ENCODE assay signal across 23 mouse cellular contexts in the genomic region with DNA sequence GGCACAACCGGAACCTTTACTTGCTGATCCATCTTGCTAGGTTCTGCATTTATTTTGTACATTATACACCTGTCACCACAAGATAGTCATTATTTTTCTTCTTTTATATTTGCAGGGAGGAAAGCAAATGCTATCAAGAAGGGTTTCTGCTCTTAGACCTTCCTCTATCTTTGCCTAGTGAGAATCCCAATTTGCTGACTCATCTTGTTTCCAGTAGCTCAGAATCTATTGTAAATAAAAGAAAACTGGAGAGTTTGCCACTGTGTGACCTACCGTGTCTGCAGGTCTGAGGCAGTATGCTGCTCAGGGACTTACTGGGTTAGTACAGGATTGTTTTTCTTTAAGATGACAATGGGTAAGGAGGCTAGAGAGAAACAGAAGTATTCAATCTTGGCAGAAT. TPM values are rescaled to one million over a fixed set of nuclear protein-coding genes. Genes with fewer than 3 reads are reported as not detected.
A peak's percentile ranks its signal among the peaks of the same experiment; 100 is the strongest.
DNase-seq lines count a peak whose midpoint lies in the region; TF ChIP-seq lines count a peak whose summit lies in the region.
"Had no signal": no experiment of that assay in that cellular context is flagged by ENCODE, and none has a peak within 500 bp of the region (broad histone marks: within the 10 kb centered on the region; RNA-seq: fewer than 3 reads in every experiment).

No protein-coding gene starts in this region.

- TF ChIP-seq POLR2A in CH12.LX (IDR thresholded peaks at IDR 0.05; ENCODE audit: low read depth, low read length), result no peak
- TF ChIP-seq POLR2A in MEL (IDR thresholded peaks at IDR 0.05; ENCODE audit: control insufficient read depth in 1 of 2, insufficient read depth in 1 of 2, low read depth in 1 of 2, low read length in 2 of 2, poor library complexity in 1 of 2), result no peak

- no peaks in the 10 kb centered on the region for H3K79me2 ChIP-seq in CH12.LX (replicated peaks; ENCODE audit: control insufficient read depth, extremely low read depth, insufficient read depth, poor library complexity, severe bottlenecking)
- H3K79me2 ChIP-seq in MEL (ENCODE audit: control insufficient read depth, insufficient read depth, low read length, poor library complexity), result no peaks in the 10 kb centered on the region

- intact Hi-C loops in left cerebral cortex, postnatal 14 days (cut with DNase I), result no loop called here

- no peaks in the 10 kb centered on the region for H3K27me3 ChIP-seq in CH12.LX (replicated peaks)
- H3K27me3 ChIP-seq in MEL (ENCODE audit: control insufficient read depth in 1 of 2, insufficient read depth in 2 of 2, low read length in 2 of 2), result no peaks in the 10 kb centered on the region

- H3K9me3 ChIP-seq in CH12.LX (replicated peaks; ENCODE audit: low read length) (no peaks in the 10 kb centered on the region), ES-E14 (ENCODE audit: control insufficient read depth, insufficient read depth, low read depth, low read length) (no peaks in the 10 kb centered on the region), MEL (replicated peaks; ENCODE audit: insufficient read depth, low read length) (no peaks in the 10 kb centered on the region)
- H3K9me3 ChIP-seq: G1E had no signal

- H3K27ac ChIP-seq in CH12.LX (ENCODE audit: insufficient read depth, low read depth) (no peak overlapping the region), ES-E14 (ENCODE audit: insufficient read depth, low read depth, low read length, poor library complexity, severe bottlenecking) (no peak overlapping the region), MEL (ENCODE audit: control insufficient read depth, low read depth, low read length) (no peak overlapping the region)

- DNase-seq in CH12.LX (ENCODE audit: extremely low read depth) (no peak), ES-E14 (ENCODE audit: low read depth, low spot score) (no peak), MEL (ENCODE audit: low read depth, low spot score) (peak; percentile 37)
- DNase-seq in embryo, embryonic 10 days (ENCODE audit: low spot score), result no peak
- DNase-seq in left cerebral cortex, postnatal 14 days (ENCODE audit: low spot score in 2 of 2), result no peak
- DNase-seq in heart, adult 11 months, result no peak
- DNase-seq: adrenal gland, adult 2 months; adrenal gland, adult 8-10 months; adrenal gland, postnatal 10 days; adrenal gland, postnatal 14 days; adrenal gland, postnatal 25 days; adrenal gland, postnatal 36 days; B cell, adult 2 months; cerebellum, adult 11 months; cerebellum, adult 11-12 months; cerebellum, adult 18-20 months; cerebellum, adult 2 months; cerebellum, adult 8-10 months; cerebellum, adult 9-10 months had no signal

- TF ChIP-seq RAD21 in CH12.LX (IDR thresholded peaks at IDR 0.05; ENCODE audit: low read depth, low read length) (no peak), MEL (IDR thresholded peaks at IDR 0.05; ENCODE audit: low read depth, low read length) (no peak)

- in situ Hi-C loops in CH12.LX (cut with MboI; ENCODE audit: low pct_ligation_motif_present, low pct_unique_long_range_greater_than_20kb, low sequenced_read_pairs), result no loop called here
- in situ Hi-C loops in ES-E14 (cut with MboI; ENCODE audit: low sequenced_read_pairs in 2 of 2, unreplicated experiment in 2 of 2), result no loop called here

- peaks cover 27 to 38% of the 10 kb centered on the region in 2 experiments for H3K4me1 ChIP-seq in CH12.LX (ENCODE audit: control insufficient read depth in 1 of 2, insufficient read depth in 2 of 2)
- no peaks in the 10 kb centered on the region for H3K4me1 ChIP-seq in ES-E14 (ENCODE audit: control insufficient read depth in 2 of 2, insufficient read depth in 2 of 2, low read length in 2 of 2, poor library complexity in 1 of 2)
- peaks cover 0 to 3% of the 10 kb centered on the region in 2 experiments; a peak in 1 of 4 replicates for H3K4me1 ChIP-seq in MEL (ENCODE audit: control insufficient read depth in 1 of 2, insufficient read depth in 2 of 2, low read length in 2 of 2)

- H3K4me3 ChIP-seq in CH12.LX (replicated peaks in 1 of 3; ENCODE audit: low read depth in 2 of 3, low read length in 2 of 3, poor library complexity in 1 of 3) (no peak overlapping the region), ES-E14 (ENCODE audit: insufficient read depth in 1 of 2, low read depth in 1 of 2, low read length in 2 of 2, poor library complexity in 1 of 2, severe bottlenecking in 1 of 2) (no peak overlapping the region), MEL (ENCODE audit: control insufficient read depth in 1 of 2, insufficient read depth in 1 of 2, low read depth in 2 of 2, low read length in 2 of 2) (no peak overlapping the region)

- TF ChIP-seq CTCF in CH12.LX (conservative IDR thresholded peaks at IDR 0.05 in 1 of 2, IDR thresholded peaks at IDR 0.05 in 1 of 2; ENCODE audit: low read depth in 2 of 2, low read length in 2 of 2) (no peak), MEL (IDR thresholded peaks at IDR 0.05 in 2 of 3, conservative IDR thresholded peaks at IDR 0.05 in 1 of 3; ENCODE audit: control insufficient read depth in 1 of 3, insufficient read depth in 1 of 3, low read depth in 2 of 3, low read length in 3 of 3, poor library complexity in 1 of 3, severe bottlenecking in 1 of 3) (no peak)

- dilution Hi-C loops in CH12.LX (cut with MboI; ENCODE audit: extremely low pct_ligation_motif_present, extremely low pct_unique_long_range_greater_than_20kb, low sequenced_read_pairs), result no loop called here

- no peak overlapping the region for H3K4me2 ChIP-seq in CH12.LX (ENCODE audit: insufficient read depth, low read depth, poor library complexity, severe bottlenecking)

- H3K9ac ChIP-seq in CH12.LX (ENCODE audit: insufficient read depth, low read depth) (no peak overlapping the region), ES-E14 (ENCODE audit: insufficient read depth, low read depth, low read length, poor library complexity, severe bottlenecking) (no peak overlapping the region), MEL (ENCODE audit: control insufficient read depth, low read depth, low read length, poor library complexity, severe bottlenecking) (no peak overlapping the region)

- no peaks in the 10 kb centered on the region for H3K36me3 ChIP-seq in CH12.LX (replicated peaks in 1 of 2; ENCODE audit: control insufficient read depth in 1 of 2, insufficient read depth in 1 of 2, low read length in 1 of 2)
- H3K36me3 ChIP-seq in ES-E14 (ENCODE audit: control insufficient read depth, insufficient read depth, low read length, poor library complexity, severe bottlenecking), result no peaks in the 10 kb centered on the region
- H3K36me3 ChIP-seq in MEL (ENCODE audit: control insufficient read depth in 1 of 2, insufficient read depth in 2 of 2, low read length in 2 of 2), result peaks cover 0 to 2% of the 10 kb centered on the region in 2 experiments; a peak in 1 of 4 replicates
- H3K36me3 ChIP-seq: G1E had no signal

- TF ChIP-seq EP300 in CH12.LX (IDR thresholded peaks at IDR 0.05; ENCODE audit: low read length) (no peak), MEL (IDR thresholded peaks at IDR 0.05; ENCODE audit: low read depth in 1 of 2, low read length in 2 of 2) (no peak)

TF ChIP-seq in CH12.LX, 34 proteins besides CTCF, POLR2A, EP300 and RAD21:
- TF ChIP-seq TCF12 (IDR thresholded peaks at IDR 0.05; ENCODE audit: low read depth, low read length) (no peak), MAFK (IDR thresholded peaks at IDR 0.05; ENCODE audit: insufficient replicate concordance, low read length) (peak; percentile 96), UBTF (IDR thresholded peaks at IDR 0.05; ENCODE audit: low read depth, low read length) (no peak), E2F4 (IDR thresholded peaks at IDR 0.05; ENCODE audit: insufficient replicate concordance, low read depth, low read length) (no peak), JUN (IDR thresholded peaks at IDR 0.05; ENCODE audit: insufficient read depth, low read depth, low read length) (no peak), ELF1 (IDR thresholded peaks at IDR 0.05; ENCODE audit: low read depth, low read length) (no peak), CHD1 (IDR thresholded peaks at IDR 0.05; ENCODE audit: low read depth, low read length) (no peak)

TF ChIP-seq in ES-E14, 5 proteins besides CTCF, POLR2A, EP300 and RAD21:
- TF ChIP-seq CHD2 (IDR thresholded peaks at IDR 0.05; ENCODE audit: low read depth, low read length) (no peak), ZC3H11A (IDR thresholded peaks at IDR 0.05; ENCODE audit: borderline replicate concordance, low read depth, low read length) (no peak), ZNF384 (IDR thresholded peaks at IDR 0.05; ENCODE audit: low read depth, low read length) (no peak), MAFK (IDR thresholded peaks at IDR 0.05; ENCODE audit: insufficient read depth, low read depth, low read length) (peak; percentile 87), HCFC1 (IDR thresholded peaks at IDR 0.05; ENCODE audit: borderline replicate concordance, insufficient read depth, low read length) (no peak)

TF ChIP-seq in MEL, 35 proteins besides CTCF, POLR2A, EP300 and RAD21:
- peak; percentile 92 for TF ChIP-seq MAFK (IDR thresholded peaks at IDR 0.05; ENCODE audit: borderline replicate concordance, low read depth, low read length)
- TF ChIP-seq ZMIZ1 (IDR thresholded peaks at IDR 0.05; ENCODE audit: low read depth, low read length), result no peak

RNA-seq across cellular contexts. Expression of a gene that starts 24.0 kb away (rescaled TPM):
- total RNA-seq in CH12.LX (2012; rRNA removed) (59.3 and 67.2 TPM in 2 replicates), CH12.LX (2014; rRNA removed) (13.6 and 17.5 TPM in 2 replicates), ES-E14 (2012; rRNA removed) (0.40 TPM in 1 of 2 replicates, not detected in the other), MEL (2012; rRNA removed) (0.39 and 0.85 TPM in 2 replicates)
- polyA plus RNA-seq in CH12.LX (2012; ENCODE audit: insufficient read length, low read depth) (54.5 and 55.4 TPM in 2 replicates), MEL (2012; ENCODE audit: insufficient read depth in 1 of 2, insufficient read length in 2 of 2, low read depth in 1 of 2, low replicate concordance in 2 of 2, missing spikeins in 1 of 2) (1 to 10 TPM in 1 of 2 experiments, not detected in 1; 7.5 TPM)
- total RNA-seq in left cerebral cortex, postnatal 14 days (2021), result not detected
- total RNA-seq: adrenal gland, postnatal 10 days; adrenal gland, postnatal 14 days; adrenal gland, postnatal 25 days; adrenal gland, postnatal 36 days; adrenal gland, postnatal 4 days; G1E had no signal
- polyA plus RNA-seq: brain, embryonic 14.5 days; cerebellum, adult 2 months; G1E; Patski had no signal
